Mouse (Mus musculus) megakaryocyte, embryonic 14.5 days (primary cell): ENCODE measurements around the gene Gm17428.

Source experiments
- FLI1 ChIP-seq: IDR thresholded peaks from 2 replicates; pipeline ENCODE4 v1.6.1; 2012; ENCODE audit warnings: low read length, inconsistent platforms, mixed read lengths
- GATA1 ChIP-seq: IDR thresholded peaks from 3 replicates; pipeline ENCODE4 v1.6.1; 2012; ENCODE audit warnings: mixed read lengths, low read length, inconsistent platforms, borderline replicate concordance

DNA sequence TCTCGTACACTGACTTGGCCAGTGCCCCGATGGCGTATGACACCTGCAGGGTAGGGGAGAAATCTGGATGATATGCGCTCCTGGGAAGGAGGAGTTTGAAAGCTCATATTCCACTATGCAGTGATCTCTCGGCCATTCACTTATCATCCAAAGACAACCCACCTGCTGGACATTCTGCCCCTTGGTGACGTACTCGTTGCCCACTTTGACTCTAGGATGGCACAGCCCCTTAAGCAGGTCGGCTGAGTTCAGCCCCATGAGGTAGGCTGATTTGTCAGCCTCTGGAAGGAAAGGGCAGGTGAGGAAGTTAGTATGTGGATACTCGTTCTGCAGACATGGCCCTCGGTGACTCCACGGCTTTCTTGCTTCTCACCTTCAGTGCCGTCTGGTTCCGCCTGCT is 12.1 kb downstream of the Gm17428 start:
- TF ChIP-seq FLI1 = no peak
- no peak for TF ChIP-seq GATA1
